Mouse (Mus musculus) fibroblast of lung, adult 2 months (primary cell): Measurements from ENCODE around the gene Fam111a.
A peak's percentile ranks its signal among the peaks of the same experiment; 100 is the strongest.
"Not testable (repeated sequence)": the region's sequence is repeated elsewhere in the genome, so short reads cannot be mapped to it uniquely, and the experiment has no call there.

Experiments
- DNase-seq: peaks from one replicate; pipeline ENCODE4 v3.0.0-alpha.2; 2011; ENCODE audit warnings: low read depth

Fam111a gene

GRCm38 (mm10) chr19:12545440-12545839 lies at the start of gene Fam111a:
TSS of gene Fam111a (plus strand) at chr19:12545740.
- DNase-seq: not testable (repeated sequence)

GRCm38 (mm10) chr19:12496241-12496640 lies 49.3 kb upstream of the Fam111a start:
- no peak for DNase-seq

GRCm38 (mm10) chr19:12497909-12498308 lies 47.6 kb upstream of the Fam111a start:
- no peak for DNase-seq

GRCm38 (mm10) chr19:12498321-12498720 lies 47.2 kb upstream of the Fam111a start:
- DNase-seq: no peak

- no peak for DNase-seq
These were observed 46.6 kb upstream of the Fam111a start for GRCm38 (mm10) chr19:12498941-12499340.

- DNase-seq: no peak
These were observed 46.1 kb upstream of the Fam111a start for GRCm38 (mm10) chr19:12499485-12499884.

- DNase-seq: no peak
These were observed 45.4 kb upstream of the Fam111a start for GRCm38 (mm10) chr19:12500124-12500523.

- DNase-seq: no peak
These were observed 44.6 kb upstream of the Fam111a start for GRCm38 (mm10) chr19:12500881-12501311.

- DNase-seq: peak; percentile 80
These were observed 43.9 kb upstream of the Fam111a start, which contains the start of gene Dtx4 for GRCm38 (mm10) chr19:12501370-12502347. TSS of gene Dtx4 (minus strand) at chr19:12501454.

- DNase-seq: no peak
These were observed 42.8 kb upstream of the Fam111a start for GRCm38 (mm10) chr19:12502756-12503155.

GRCm38 (mm10) chr19:12514621-12515020 lies 30.9 kb upstream of the Fam111a start:
- no peak for DNase-seq

GRCm38 (mm10) chr19:12517671-12518540 lies 27.6 kb upstream of the Fam111a start:
- peak; percentile 51 for DNase-seq

- DNase-seq: no peak
These were observed 27.0 kb upstream of the Fam111a start for GRCm38 (mm10) chr19:12518541-12518890.

GRCm38 (mm10) chr19:12523377-12523776 lies 22.2 kb upstream of the Fam111a start:
- DNase-seq: no peak

- no peak for DNase-seq
These were observed 8.4 kb upstream of the Fam111a start for GRCm38 (mm10) chr19:12537168-12537567.

GRCm38 (mm10) chr19:12539975-12540374 lies 5.6 kb upstream of the Fam111a start:
- DNase-seq: no peak

GRCm38 (mm10) chr19:12540727-12541126 lies 4.8 kb upstream of the Fam111a start:
- DNase-seq: no peak

GRCm38 (mm10) chr19:12541644-12542043 lies 3.9 kb upstream of the Fam111a start:
- no peak for DNase-seq

GRCm38 (mm10) chr19:12549166-12549565 lies 3.6 kb downstream of the Fam111a start:
- no peak for DNase-seq

- DNase-seq: no peak
These were observed 4.7 kb downstream of the Fam111a start for GRCm38 (mm10) chr19:12550005-12550942.

- no peak for DNase-seq
These were observed 10.8 kb downstream of the Fam111a start for GRCm38 (mm10) chr19:12556293-12556692.
